Mouse (Mus musculus) lung, postnatal 25 days (tissue): Measurements from ENCODE around the gene Rit1.
"Not testable (repeated sequence)": the region's sequence is repeated elsewhere in the genome, so short reads cannot be mapped to it uniquely, and the experiment has no call there.

Experiments used
- DNase-seq: peaks from one replicate; pipeline ENCODE4 v3.0.0; 2022; ENCODE audit warnings: low spot score

The Rit1 gene

DNA sequence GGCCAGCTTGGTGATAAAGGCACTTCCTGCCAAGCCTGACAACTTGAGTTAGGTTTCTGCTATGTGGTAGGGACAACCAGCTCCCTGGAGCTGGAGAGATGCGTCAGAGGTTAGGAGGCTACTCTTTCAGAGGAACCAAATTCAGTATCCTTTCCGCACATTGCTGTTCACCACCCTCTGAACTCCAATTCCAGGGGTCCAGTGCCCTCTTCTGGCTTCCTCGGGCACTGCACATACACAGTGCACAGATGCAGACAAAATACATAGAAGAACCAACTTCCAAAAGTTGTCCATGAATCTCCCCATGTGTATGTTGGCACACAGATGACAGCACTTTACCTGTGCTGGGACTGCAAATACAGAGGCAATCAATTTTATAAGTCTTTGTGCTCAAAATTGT is 22.0 kb downstream of the Rit1 start:
- peak; percentile 72 for DNase-seq

DNA sequence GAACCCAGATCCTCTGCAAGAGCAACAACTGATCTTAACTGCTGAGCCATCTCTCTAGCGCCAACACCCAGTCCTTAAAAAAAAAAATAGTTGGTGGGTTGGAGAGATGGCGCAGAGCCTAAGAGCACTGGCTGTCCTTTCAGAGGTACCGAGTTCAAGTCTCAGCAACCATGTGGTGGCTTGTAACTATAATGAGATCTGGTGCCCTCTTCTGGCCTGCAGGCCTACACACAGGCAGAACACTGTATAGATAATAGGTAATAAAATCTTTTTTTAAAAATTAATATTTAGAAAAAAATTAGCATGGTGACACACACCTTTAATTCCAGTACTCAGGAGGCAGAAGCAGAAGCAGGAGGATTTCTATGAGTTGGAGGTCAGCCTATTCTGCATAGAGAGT is 23.5 kb downstream of the Rit1 start:
- DNase-seq: no peak

DNA sequence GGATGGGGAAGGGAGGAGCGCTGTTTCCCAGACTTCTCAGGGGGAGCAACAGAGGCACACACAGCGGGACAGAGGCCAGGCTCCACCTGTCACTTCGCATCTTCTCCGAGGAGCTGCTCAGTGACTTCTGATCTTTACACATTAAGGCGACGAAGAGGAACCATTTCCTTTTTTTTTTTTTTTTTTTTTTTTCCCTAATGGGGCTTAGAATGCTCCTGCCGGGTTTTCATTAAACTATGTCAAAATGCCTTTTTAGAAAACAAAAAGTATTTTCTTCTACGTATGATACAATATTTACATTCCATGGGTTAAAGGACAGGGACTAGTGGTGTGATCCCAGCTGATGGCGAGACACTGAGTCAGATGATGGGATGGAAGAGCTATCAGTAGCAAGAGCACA is 28.9 kb downstream of the Rit1 start:
- no peak for DNase-seq

DNA sequence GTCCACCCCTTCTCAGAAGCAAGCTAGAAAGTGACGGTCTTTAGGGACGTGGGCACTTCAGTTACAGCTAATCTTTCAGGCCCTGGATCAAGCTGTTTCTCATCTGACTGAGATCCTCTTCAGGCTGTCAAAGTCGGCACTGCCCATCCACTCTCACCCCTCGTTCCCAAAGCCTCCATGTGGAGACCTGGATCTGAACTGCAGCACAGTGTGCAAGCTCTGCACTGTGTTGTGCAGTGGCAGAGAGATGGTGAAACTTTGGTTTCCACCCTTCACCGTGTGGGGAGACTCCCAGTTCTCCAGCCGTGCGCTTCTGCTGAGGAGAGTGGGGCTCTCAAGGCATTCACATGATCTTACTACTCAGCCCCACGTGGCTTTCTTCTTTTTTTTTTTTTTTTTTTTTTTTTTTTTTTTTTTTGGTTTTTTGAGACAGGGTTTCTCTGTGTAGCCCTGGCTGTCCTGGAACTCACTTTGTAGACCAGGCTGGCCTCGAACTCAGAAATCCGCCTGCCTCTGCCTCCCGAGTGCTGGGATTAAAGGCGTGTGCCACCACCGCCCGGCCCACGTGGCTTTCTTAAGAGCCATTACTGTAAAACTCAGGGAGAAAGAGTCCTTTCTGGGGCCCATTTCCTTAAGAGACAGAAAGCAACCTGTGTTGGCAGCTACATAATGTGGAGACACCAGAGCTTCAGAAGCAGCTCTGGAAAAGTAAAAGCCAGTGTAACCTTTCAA is 29.7 kb downstream of the Rit1 start:
- no peak for DNase-seq

DNA sequence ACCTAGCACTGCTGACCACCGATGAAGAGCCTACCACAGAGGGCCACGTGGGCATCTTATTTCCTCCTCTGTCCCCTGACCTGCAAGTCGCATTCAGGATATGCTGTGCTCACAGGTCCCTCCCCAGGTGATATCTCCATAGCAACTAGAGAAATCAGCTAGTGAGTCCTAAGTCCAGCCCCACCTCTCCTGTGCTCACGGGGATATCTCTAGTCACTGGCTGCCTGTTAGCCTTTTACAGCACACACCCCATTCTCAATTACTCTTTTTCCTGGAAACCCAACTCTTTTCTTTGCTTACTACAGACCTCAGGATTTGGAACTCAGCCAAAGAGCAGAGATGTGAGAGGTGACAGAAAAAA is 30.2 kb downstream of the Rit1 start:
- no peak for DNase-seq

DNA sequence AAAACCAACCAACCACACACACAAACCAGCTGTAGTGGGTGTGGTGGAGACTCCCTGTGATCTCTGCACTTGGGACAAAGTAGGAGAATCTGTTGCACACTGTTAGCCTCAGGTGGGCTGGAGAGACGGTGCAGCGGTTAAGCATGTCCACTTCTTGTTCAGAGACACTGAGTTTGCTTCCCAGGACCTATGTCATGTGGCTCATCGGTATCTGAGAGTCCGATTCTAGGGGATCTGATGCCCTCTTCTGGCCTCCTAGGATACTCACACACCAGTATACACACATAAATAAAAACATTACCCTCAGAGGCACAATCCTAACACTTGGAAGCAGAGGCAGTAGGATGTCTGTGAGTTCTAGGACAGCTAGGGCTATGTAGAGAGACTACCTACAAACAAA is 37.6 kb downstream of the Rit1 start:
- DNase-seq: no peak

DNA sequence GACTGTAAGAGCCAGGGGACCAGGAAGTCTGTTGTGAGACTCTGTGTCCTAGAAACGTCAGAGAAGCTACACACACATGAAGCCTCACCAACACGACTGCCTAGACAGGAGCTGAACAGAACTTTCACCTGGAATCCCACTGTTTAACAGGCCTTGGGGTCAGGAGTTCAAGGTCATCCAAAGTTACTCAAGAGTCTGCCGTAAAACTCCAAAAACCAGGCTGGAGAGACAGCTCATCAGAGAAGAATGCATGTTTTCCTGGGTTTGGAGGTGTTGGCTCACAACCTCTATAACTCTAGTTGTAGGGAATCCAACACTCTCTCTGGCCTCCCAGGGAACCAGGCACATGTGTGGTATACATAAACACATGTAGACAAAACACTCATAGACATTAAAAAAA is 38.9 kb downstream of the Rit1 start:
- no peak for DNase-seq

DNA sequence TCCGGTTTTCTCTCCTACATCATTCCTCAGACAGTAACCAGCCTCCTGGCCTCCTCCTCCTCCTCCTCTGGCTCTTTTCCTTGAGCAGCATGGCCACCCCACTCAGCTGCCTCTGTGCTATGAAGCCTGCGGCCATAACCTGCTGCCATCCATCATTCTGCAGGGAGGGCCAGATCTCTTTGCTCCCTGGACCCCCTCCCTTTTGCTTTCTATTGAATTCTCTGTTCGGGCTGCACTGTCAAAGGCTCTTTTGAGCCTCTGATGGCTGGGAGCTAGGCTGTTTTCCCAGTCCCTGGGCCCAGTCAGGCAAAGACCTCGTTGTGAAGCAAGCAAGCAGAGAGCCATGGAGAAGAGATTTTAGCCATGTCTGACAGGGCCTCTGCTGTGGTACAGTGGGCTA is 39.6 kb downstream of the Rit1 start:
- no peak for DNase-seq

DNA sequence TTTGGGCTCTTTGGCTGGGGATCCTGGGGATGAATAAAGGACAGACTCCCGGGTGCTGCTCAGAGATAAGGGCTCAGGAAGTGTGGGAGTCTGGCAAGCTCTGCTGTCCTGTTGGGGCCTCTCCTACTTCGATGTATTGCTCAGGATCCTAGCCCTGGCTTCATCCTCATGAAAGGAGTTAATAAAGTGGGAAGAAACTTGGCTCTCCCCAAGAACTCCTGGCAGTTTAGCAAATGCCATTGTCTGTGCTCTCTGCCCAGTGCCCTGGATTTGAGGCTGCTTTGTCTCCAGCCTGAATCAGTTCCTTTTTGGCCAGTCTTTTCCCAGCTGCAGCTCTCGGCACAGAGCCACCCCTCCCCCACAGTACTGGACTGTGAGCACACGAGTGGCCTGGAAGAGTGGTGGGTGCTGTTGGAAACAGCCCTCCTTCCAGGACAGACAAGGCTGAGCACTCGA is 41.4 kb downstream of the Rit1 start:
- DNase-seq: peak; percentile 54

DNA sequence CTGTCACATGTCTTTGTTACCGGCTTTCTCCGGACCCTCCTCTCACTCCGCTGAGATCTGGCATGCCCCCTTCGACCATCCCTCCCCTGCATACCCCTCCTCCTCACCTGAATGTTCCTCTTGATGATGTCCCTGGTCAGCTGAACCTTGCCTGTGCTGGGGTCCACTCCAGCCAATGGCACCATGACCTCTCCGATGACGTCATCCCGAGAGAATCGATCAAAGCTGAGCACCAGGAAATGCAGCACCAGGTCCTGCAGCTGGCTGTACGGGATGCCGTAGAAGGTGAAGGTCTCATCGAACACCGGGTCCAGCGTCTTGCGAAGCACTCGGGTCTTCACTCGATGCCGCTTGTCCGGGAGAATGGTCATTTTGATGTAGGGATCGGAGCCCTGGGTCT is 45.0 kb downstream of the Rit1 start:
- DNase-seq: no peak

DNA sequence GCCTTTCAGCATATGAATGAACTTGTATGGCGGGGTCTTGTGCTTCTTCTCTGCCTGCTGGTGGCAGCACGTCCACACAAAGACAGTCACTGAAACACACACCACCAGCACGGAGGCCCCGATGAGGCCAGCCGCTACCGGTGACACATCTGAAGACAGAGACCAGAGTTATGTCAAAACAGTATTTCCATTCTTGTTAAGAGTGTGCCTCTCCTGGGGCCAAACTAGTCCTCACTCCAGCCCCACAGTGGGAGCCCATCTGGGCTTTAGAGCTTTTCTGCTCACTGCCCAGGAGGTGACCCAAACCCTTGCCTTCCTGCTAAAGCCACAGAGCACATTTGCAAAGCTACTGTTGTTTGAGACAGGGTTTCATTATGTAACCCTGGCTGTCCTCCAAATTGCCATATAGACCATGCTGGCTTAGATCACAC is 45.8 kb downstream of the Rit1 start:
- no peak for DNase-seq

DNA sequence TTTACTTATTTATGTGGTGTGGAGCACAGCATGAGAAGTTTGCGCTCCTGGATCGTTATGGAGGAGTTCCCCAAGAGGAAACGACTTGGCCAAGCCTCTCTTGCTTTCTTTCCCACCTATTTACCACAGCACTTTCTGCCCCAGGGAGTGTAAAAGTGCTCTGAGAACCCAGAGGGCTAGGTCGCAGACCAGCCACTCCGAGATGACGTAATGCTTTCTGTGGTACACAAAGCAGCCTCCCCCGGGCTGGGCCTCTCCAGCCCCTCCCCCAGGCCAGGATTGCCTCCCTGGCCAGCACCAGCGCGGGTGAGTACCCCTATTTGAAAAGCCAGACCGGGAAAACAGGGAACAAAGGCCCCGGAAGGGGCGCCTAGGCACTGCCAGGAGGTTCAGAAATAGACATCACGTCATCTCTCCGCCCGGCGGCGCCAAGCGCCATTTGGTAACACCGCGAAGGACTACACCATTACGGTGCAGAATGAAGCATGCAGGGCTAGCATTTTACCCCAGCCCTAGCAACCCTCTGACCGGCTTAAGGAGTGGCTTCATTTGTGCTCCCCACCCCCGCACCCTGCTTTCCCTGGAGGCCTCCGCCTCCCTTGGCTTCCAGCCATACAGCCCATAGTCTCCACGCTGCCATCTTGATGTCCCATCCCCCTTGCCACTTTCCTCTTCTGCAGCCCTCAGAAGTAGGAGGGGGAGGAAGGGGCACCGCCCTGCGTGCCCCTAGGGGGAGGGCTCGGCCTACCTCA is 54.7 kb downstream of the Rit1 start:
- DNase-seq: peak; percentile 52

DNA sequence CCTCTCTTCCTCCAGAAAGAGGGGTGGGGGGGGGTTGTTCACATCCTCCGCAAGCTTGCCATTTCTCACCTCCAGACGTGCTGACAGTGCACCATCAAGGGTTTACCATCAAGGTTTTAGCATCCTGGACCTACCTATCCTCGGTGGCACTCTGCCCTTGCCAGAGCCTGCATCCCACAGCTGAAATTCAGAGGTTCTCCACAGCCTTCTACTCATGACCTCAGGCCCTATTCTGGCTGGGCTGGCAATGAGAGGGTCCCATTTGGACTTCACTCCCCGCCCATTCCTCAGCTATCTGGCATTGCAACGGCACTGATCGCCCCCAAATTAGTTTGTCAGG is 55.3 kb downstream of the Rit1 start:
- DNase-seq: not testable (repeated sequence)

DNA sequence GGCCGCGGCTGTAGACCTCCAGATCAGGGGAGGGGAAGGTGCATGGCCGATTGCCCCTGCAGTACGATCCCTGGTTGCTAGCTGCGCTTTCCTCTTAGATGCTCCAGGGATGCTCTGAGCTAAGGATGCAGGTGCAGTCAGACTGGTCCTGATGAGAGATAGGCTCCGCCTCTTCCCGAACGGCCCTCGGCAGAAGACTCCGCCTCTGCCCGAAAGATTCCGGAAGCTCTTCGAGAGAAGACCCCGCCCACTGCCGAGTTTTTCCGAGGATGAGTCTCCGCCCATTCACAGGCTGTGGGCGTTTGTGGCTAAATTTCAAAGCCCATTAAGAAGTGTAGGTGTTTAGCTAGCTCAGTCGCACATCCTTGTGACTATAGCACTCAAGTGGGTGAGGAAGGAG is 55.8 kb downstream of the Rit1 start:
- peak; percentile 89 for DNase-seq

DNA sequence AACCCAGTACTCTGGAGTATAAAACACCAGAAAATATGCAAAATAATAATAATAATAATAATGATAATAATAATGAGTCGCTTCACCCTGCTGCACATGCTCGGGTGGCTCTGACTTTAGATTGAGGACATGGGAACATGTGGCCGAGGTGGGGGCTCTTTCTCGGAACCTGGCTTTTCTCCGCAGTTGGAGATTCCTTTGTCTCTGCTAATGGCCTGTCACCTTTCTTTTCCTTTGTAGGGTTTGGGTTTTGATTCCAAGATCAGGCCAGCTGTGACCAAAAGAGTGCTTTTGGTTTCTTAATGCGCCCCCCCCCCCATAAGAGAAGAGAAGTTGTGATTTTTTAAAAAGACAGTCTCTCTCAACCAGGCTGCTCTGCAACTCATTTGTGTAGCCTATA is 56.5 kb downstream of the Rit1 start:
- not testable (repeated sequence) for DNase-seq

DNA sequence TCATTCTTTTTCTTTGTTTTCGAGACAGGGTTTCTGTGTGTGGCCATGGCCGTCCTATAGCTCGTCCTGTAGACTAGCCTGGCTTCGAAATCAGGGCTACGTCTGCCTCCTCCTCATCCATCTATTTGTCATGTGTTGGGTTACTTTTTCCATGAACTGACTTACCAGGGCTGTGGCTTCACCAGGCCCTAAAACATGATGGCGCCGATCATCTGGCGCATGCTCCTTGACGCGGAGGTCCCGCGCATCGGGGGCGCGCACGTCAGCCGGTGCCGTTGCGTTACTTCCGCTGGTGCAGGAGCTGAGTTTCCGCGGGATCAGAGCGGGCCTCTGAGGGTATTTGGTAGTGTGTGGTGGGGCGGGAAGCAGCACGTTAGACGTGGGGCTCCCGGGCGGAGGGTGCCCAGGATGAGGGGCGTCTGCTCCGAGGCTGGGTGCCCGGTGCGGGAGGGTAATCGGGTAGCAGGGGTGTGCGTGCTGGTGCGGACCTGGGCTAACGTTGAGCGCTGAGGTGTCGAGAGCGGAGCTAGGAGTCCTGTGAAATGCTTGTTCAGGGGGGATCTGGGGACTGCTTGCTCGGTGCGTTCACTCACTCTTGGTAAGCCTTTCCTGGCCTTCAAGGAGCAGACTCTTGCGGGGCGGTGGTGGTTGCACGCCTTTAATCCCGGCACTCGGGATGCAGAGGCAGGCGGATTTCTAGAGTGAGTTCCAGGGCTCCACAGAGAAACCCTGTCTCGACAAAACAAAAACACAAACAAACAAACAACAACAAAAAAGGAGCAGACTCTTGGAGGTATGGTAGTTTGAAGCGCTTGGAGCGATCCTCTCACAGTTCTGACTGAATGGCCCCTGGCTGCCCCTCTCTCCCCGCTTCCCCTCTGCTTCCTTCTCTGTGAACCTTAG is 58.6 kb downstream of the Rit1 start, which contains the start of gene Syt11:
Syt11 (minus strand) TSS at position 226 of the 903 bp plus-strand sequence.
- not testable (repeated sequence) for DNase-seq
